Mouse (Mus musculus) liver, adult 2 months (tissue): Measurements from ENCODE around the gene Pnrc2. TPM values are rescaled to one million over a fixed set of nuclear protein-coding genes. Genes with fewer than 3 reads are reported as not detected.

Source experiments
- DNase-seq: peaks from one replicate; pipeline ENCODE4 v3.0.0-alpha.2; 2011; ENCODE audit warnings: low read depth, low spot score; ENCODE audit errors: extremely low read depth
- H3K27ac ChIP-seq: fragments of 200-500 bp; replicated peaks from 2 replicates; pipeline ENCODE4 v1.5.1; 2012; ENCODE audit warnings: low read depth, mild to moderate bottlenecking, control low read depth, inconsistent platforms, low read length; ENCODE audit not compliant: insufficient read depth
- H3K27me3 ChIP-seq: fragments of 200-500 bp; 2 replicates; pipeline ENCODE4 v1.6.1; 2012; ENCODE audit warnings: mild to moderate bottlenecking, moderate library complexity, low read length, inconsistent platforms; ENCODE audit not compliant: control insufficient read depth, insufficient read depth
- H3K36me3 ChIP-seq: fragments of 200-500 bp; 2 replicates; pipeline ENCODE4 v1.6.1; 2012; ENCODE audit warnings: low read length, inconsistent platforms; ENCODE audit not compliant: control insufficient read depth, insufficient read depth
- H3K4me1 ChIP-seq: fragments of 200-500 bp; 2 replicates; pipeline ENCODE4 v1.6.1; 2011; ENCODE audit warnings: low read length; ENCODE audit not compliant: control insufficient read depth, insufficient read depth
- H3K4me3 ChIP-seq: fragments of 200-500 bp; 2 replicates; pipeline ENCODE4 v1.5.1; 2011; ENCODE audit warnings: low read depth, mild to moderate bottlenecking, control low read depth, low read length, moderate library complexity; ENCODE audit not compliant: insufficient read depth
- H3K79me2 ChIP-seq: fragments of 200-500 bp; 2 replicates; pipeline ENCODE4 v1.6.1; 2012; ENCODE audit warnings: inconsistent platforms, mild to moderate bottlenecking, low read length, moderate library complexity; ENCODE audit not compliant: control insufficient read depth, insufficient read depth
- H3K9ac ChIP-seq: fragments of 200-500 bp; 2 replicates; pipeline ENCODE4 v1.6.1; 2012; ENCODE audit warnings: low read depth, mild to moderate bottlenecking, control low read depth, inconsistent platforms, low read length
- CTCF ChIP-seq: fragments of 200-500 bp; IDR thresholded peaks from 2 replicates; pipeline ENCODE4 v1.5.1; 2011; ENCODE audit warnings: low read depth, low read length, control low read depth
- POLR2A ChIP-seq: fragments of 200-500 bp; IDR thresholded peaks from 2 replicates; pipeline ENCODE4 v1.6.1; 2011; ENCODE audit warnings: low read length, control low read depth; ENCODE audit not compliant: insufficient read depth; ENCODE audit errors: extremely low read depth
- WGBS: fragments of 180-500 bp; shearing (Covaris S2); methylation state at CpG from one replicate; pipeline ENCODE4 v1.1.7; 2018; 5-methylcytosine and 5-hydroxymethylcytosine counted together
- polyA plus RNA-seq: library from polyadenylated mRNA; depleted of rRNA; stranded (reverse); fragments of >200 nt; gene quantifications from 2 replicates; pipeline ENCODE4 v1.2.3, GENCODE M21; 2012
- total RNA-seq: library from RNA; depleted of rRNA; stranded (reverse); fragments of >200 nt; gene quantifications from 2 replicates; pipeline ENCODE4 v1.2.3, GENCODE M21; 2014

The Pnrc2 gene
- total and polyA plus RNA-seq, 2 experiments: 6.7 to 56.5 TPM

DNA sequence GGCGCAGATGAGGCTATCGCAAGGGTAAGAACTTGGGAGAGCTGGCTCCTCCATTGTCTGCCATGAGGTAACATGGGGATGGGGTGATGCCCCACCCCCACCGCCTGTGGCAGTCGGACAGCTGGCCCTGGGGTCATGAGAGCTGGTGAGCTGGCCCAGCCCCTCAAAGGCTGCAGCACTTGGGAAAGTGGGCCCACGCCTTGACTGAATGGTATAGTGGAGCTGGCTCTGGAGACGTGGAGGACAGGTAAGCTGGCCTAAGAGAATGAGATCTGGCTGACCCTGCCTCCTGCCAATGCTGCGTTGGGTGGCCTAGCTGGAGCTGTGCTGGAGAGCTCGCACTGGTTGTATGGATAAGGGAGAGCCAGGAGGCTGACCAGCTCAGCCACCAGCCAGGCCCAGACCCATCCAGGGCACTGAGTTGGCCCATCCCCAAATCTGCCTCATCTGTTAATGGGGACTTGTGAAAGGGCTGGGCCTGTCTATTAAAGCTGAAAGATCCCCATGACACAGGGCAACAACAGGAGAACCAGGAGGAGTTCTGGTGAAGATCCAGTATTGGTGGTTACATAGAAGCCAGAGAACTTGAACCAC is 39.4 kb downstream of the Pnrc2 start:
- Histone ChIP-seq H3K27ac (no peak overlapping the region), H3K4me1 (no peaks in the 10 kb centered on the region)
- 91% methylated on average over 8 of the region's 8 CpGs for WGBS

DNA sequence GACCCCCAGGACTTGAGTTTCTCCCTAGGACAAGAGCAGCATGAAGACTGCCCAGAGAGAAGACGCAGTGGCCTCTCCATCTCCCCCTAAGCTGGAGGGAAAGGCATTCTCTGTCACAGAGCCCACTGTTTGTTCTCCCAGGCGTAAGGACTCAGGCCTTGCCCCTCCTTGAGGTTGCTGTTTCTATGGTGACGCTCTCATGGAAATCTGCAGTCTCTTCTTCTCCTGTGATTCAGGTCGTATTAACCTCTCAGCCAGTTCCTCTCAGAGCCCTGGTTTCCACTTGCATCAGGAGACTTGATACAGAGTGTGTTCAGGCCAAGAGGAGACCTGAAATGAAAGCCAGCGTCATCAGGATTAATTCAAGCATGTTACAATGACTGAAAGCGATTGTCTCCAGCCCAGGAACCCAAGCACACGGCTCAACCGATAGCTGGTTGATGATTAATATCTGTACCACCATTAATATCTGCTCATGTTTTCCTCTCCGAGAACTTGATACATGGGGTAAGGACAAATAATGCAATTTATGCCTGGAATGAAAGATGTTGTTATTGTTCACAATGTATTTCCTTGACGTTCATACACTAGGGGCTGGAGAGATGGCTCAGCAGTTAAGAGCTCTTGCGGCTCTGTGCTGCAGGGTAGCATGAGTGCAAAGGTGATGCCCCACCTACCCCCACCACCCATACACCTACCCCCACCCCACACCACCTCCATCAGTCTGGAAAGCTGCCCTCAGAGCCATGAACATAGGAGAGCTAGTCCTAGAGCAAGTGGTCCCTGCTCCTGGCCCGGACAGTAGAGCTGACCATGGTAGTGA is 40.1 kb downstream of the Pnrc2 start:
- Histone ChIP-seq H3K9ac (no peak overlapping the region), H3K27ac (no peak overlapping the region), H3K4me1 (no peaks in the 10 kb centered on the region), H3K4me3 (no peak overlapping the region), H3K27me3 (no peaks in the 10 kb centered on the region), H3K36me3 (no peaks in the 10 kb centered on the region), H3K79me2 (no peaks in the 10 kb centered on the region)
- no peak for DNase-seq
- 90% methylated on average over 12 of the region's 12 CpGs for WGBS
- no peak for TF ChIP-seq POLR2A
- no peak for TF ChIP-seq CTCF

More for the DNA sequence above, 39.4 kb downstream of the Pnrc2 start:
- no peak overlapping the region for H3K9ac ChIP-seq
- H3K79me2 ChIP-seq: no peaks in the 10 kb centered on the region
- no peak for TF ChIP-seq CTCF
- TF ChIP-seq POLR2A: no peak
- H3K36me3 ChIP-seq: no peaks in the 10 kb centered on the region
- H3K4me3 ChIP-seq: no peak overlapping the region
- DNase-seq: no peak
- H3K27me3 ChIP-seq: no peaks in the 10 kb centered on the region

DNA sequence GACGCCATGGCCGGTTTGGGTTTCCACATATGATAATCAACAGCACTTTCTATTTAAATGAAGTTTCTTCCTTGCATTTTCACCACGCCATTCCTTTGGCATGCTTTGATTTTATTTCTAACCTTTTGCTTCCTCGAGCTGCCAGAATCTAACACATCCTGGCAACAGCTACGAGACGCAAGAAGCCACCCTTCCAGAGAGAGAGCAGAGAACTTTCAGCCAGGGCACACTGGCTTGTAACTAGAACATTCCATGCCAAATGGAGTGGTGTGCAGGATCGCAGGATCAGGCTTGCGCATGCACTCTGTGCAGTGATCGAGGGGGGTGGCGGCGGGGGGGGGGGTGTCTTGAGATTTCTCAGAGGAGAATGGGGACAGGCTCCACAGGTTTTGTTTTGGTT is 41.6 kb downstream of the Pnrc2 start:
- no peak for TF ChIP-seq POLR2A
- TF ChIP-seq CTCF: no peak
- H3K27me3 ChIP-seq: no peaks in the 10 kb centered on the region
- H3K27ac ChIP-seq: no peak overlapping the region
- H3K9ac ChIP-seq: no peak overlapping the region
- no peaks in the 10 kb centered on the region for H3K36me3 ChIP-seq
- no peaks in the 10 kb centered on the region for H3K4me1 ChIP-seq
- DNase-seq: peak; percentile 42
- WGBS: 86% methylated on average over 11 of the region's 11 CpGs
- no peak overlapping the region for H3K4me3 ChIP-seq
- no peaks in the 10 kb centered on the region for H3K79me2 ChIP-seq

DNA sequence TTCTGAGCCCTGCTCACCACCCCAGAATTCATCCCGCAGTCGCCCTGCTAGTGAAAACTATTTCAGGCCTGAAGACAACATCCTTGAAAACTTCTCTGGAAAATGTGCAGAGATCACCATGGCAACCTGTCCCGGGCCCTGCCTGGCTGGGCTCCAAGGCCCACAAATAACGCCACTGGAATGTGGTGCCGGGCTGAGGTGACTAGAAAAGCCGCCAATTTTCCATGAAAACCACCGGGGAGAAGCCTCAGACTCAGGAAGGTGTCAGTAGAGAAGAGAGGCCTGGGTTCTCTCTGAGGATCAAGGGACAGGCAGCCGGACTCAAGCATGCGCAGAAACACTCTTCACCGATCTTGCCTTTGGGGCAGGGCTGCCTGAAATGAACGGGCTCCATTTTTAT is 45.2 kb downstream of the Pnrc2 start:
- H3K27ac ChIP-seq: no peak overlapping the region; the same call in 1 of the 2 replicates

DNA sequence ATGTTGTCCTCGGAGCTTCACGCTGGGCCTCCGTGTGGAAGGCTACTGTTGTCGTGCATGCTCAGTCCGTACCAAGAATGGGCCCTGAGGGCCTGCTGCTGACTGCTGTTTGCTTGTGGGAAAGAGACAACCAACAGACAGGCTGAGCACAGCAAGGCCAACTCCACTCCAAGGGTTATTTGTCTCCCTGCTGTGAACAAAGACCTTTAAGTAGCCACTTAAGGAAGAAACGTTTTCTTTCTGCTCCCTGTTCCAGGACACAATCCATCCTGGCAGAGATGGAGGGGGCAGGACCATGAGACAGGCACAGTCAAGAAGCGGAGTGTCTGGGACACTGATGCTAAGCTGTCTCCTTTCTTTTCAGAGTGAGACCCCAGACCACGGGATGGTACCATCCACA is 49.4 kb downstream of the Pnrc2 start:
- no peaks in the 10 kb centered on the region for H3K79me2 ChIP-seq
- no peak overlapping the region for H3K9ac ChIP-seq
- no peak overlapping the region for H3K27ac ChIP-seq
- no peak for DNase-seq
- TF ChIP-seq CTCF: no peak
- no peak for TF ChIP-seq POLR2A
- 70% methylated on average over 8 of the region's 8 CpGs for WGBS
- H3K36me3 ChIP-seq: no peaks in the 10 kb centered on the region
- no peaks in the 10 kb centered on the region for H3K4me1 ChIP-seq
- H3K27me3 ChIP-seq: no peaks in the 10 kb centered on the region
- no peak overlapping the region for H3K4me3 ChIP-seq

More for the DNA sequence above, 45.2 kb downstream of the Pnrc2 start:
- no peak for TF ChIP-seq POLR2A
- no peak for TF ChIP-seq CTCF
- DNase-seq: peak; percentile 30
- H3K36me3 ChIP-seq: no peaks in the 10 kb centered on the region
- H3K4me1 ChIP-seq: no peaks in the 10 kb centered on the region
- no peaks in the 10 kb centered on the region for H3K79me2 ChIP-seq
- no peaks in the 10 kb centered on the region for H3K27me3 ChIP-seq
- 35% methylated on average over 11 of the region's 11 CpGs for WGBS
- no peak overlapping the region for H3K4me3 ChIP-seq
- no peak overlapping the region for H3K9ac ChIP-seq

DNA sequence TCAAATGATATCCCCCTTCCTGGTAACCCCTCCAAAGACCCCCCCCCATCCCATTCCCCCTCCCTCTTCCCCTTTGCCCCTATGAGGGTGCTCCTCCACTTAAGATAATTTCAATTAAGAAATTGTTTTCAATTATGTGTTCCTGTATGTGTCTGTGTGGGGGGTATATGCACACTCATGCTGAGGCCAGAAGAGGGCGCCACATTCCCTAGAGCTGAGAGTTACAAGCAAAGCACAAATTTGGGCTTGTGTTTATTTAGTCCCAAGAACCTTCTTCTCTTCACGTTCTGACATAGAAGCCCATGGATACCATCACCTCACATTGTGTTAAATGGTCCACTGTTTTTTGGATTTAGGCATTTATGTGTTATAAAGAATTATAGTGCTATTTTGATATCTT is 50.4 kb downstream of the Pnrc2 start:
- TF ChIP-seq POLR2A (no peak), CTCF (peak; percentile 49; the same call in 1 of the 2 replicates)
- no peak overlapping the region for H3K9ac ChIP-seq
- no peak overlapping the region for H3K4me3 ChIP-seq
- H3K79me2 ChIP-seq: no peaks in the 10 kb centered on the region
- H3K27me3 ChIP-seq: no peaks in the 10 kb centered on the region
- no peaks in the 10 kb centered on the region for H3K36me3 ChIP-seq
- no peak overlapping the region for H3K27ac ChIP-seq
- WGBS: 74% methylated on average over 2 of the region's 2 CpGs
- H3K4me1 ChIP-seq: peaks cover 5% of the 10 kb centered on the region; the same call in 1 of the 2 replicates
- peak; percentile 31 for DNase-seq
